Mouse (Mus musculus) lung, postnatal 0 days (tissue): ENCODE measurements at regions not wholly inside any gene's neighbourhood (a gene's known extent, or its start where the extent isn't known, plus 50 kb on each side); places are given as distances from the start of the nearest gene placed in this dataset.
A peak's percentile ranks its signal among the peaks of the same experiment; 100 is the strongest.

Experiments
- CTCF ChIP-seq: IDR thresholded peaks from 2 replicates; pipeline ENCODE4 v1.5.1; 2016; ENCODE audit warnings: antibody characterized with exemption, mild to moderate bottlenecking
- EP300 ChIP-seq: IDR thresholded peaks from 2 replicates; pipeline ENCODE4 v1.6.1; 2016; ENCODE audit warnings: antibody characterized with exemption, mild to moderate bottlenecking, control low read depth

DNA sequence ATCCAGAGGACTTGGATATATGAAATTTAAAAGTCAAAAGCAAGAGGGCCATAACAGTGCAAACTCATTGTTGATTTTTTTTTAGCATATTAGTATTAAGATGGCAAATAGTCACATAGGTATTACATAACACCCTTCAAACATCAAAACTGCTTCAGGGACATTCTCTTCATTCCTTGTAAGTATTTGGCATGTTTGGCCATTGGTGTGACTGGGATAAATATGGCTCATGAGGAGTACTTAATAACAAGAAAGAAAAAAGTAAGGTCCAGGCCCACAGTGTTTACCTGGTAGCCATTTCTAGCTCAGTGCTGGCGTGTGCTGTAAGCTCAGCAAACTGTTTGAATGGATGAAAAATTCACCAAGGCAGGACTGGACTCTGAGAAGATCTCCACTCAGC lies 67.4 kb upstream of the Abca1 start:
- TF ChIP-seq CTCF, result no peak
- TF ChIP-seq EP300, result peak; percentile 90
